Mouse (Mus musculus) ES-E14 (cell line): ENCODE data around the gene Adcy7.

Experiments used
- CHD2 ChIP-seq: IDR thresholded peaks from 2 replicates; pipeline ENCODE4 v1.6.1; 2014; ENCODE audit warnings: mild to moderate bottlenecking, low read depth, low read length, inconsistent platforms
- HCFC1 ChIP-seq: IDR thresholded peaks from 2 replicates; pipeline ENCODE4 v1.6.1; 2012; ENCODE audit warnings: low read length, inconsistent platforms, borderline replicate concordance; ENCODE audit not compliant: insufficient read depth
- ZC3H11A ChIP-seq: IDR thresholded peaks from 2 replicates; pipeline ENCODE4 v1.6.1; 2012; ENCODE audit warnings: low read depth, mild to moderate bottlenecking, inconsistent platforms, low read length, borderline replicate concordance

DNA sequence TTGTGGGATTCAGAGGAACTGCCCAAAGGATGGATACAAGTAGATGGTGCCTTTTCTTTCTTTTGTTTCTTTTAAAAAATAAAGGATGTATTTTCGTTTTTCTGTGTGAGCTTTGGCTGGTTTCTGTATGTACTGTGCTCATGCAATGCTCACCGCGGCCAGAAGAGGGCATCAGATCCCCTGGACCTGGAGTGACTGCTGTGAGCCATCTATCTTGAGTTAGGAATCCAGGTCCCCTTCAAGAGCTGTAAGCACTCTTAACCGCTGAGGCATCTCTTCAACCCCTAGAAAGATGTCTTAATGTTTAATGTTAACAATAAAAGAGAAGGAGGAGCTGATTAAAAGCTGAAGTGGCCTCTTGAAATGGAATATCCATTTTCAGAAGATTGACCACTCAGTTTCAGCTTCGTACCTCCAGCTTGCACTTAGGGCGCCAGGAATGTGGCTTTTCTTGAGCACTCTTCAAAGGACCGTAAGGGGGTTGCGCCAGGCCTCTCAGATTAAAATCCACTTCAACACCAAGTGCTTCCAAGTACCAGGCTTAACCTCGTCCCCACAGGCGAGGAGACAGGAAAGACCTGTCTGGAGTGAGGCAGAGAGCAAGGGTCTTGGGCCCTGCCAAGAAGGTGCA is 5.9 kb upstream of the Adcy7 start:
- TF ChIP-seq HCFC1 (no peak), CHD2 (no peak), ZC3H11A (peak; percentile 54; the same call in 1 of the 2 replicates)
